Mouse (Mus musculus) embryo, embryonic 10 days (tissue): Measurements from ENCODE around the gene Hsbp1.
A peak's percentile ranks its signal among the peaks of the same experiment; 100 is the strongest.
"Not testable (repeated sequence)": the region's sequence is repeated elsewhere in the genome, so short reads cannot be mapped to it uniquely, and the experiment has no call there.

Source experiments
- DNase-seq: peaks from one replicate; pipeline ENCODE4 v3.0.0-alpha.2; 2015; ENCODE audit warnings: low spot score

Gene Hsbp1

GRCm38 (mm10) chr8:119344190-119344856 is at the start of gene Hsbp1:
Hsbp1 (plus strand) TSS chr8:119344488.
- DNase-seq, result peak; percentile 100

- no peak for DNase-seq
Observed at GRCm38 (mm10) chr8:119295477-119295876, 48.8 kb upstream of the Hsbp1 start.

- peak; percentile 41 for DNase-seq
Observed at GRCm38 (mm10) chr8:119297752-119298151, 46.5 kb upstream of the Hsbp1 start.

- DNase-seq, result no peak
Observed at GRCm38 (mm10) chr8:119300335-119300734, 44.0 kb upstream of the Hsbp1 start.

- no peak for DNase-seq
Observed at GRCm38 (mm10) chr8:119304196-119304595, 40.1 kb upstream of the Hsbp1 start.

- peak; percentile 13 for DNase-seq
Observed at GRCm38 (mm10) chr8:119311412-119311811, 32.9 kb upstream of the Hsbp1 start.

- no peak for DNase-seq
Observed at GRCm38 (mm10) chr8:119323215-119323614, 21.1 kb upstream of the Hsbp1 start.

- no peak for DNase-seq
Observed at GRCm38 (mm10) chr8:119339546-119339945, 4.7 kb upstream of the Hsbp1 start.

GRCm38 (mm10) chr8:119343606-119344005 is 682 bp upstream of the Hsbp1 start:
- no peak for DNase-seq

- DNase-seq, result peak; percentile 17
Observed at GRCm38 (mm10) chr8:119345029-119345682, 868 bp downstream of the Hsbp1 start.

GRCm38 (mm10) chr8:119345683-119346075 is 1.4 kb downstream of the Hsbp1 start:
- DNase-seq, result no peak

- DNase-seq, result no peak
Observed at GRCm38 (mm10) chr8:119351647-119352046, 7.4 kb downstream of the Hsbp1 start.

GRCm38 (mm10) chr8:119352977-119353658 is 8.8 kb downstream of the Hsbp1 start:
- no peak for DNase-seq

- no peak for DNase-seq
Observed at GRCm38 (mm10) chr8:119353659-119354023, 9.4 kb downstream of the Hsbp1 start.

GRCm38 (mm10) chr8:119356631-119357030 is 12.3 kb downstream of the Hsbp1 start:
- not testable (repeated sequence) for DNase-seq

- DNase-seq, result no peak
Observed at GRCm38 (mm10) chr8:119358175-119358574, 13.9 kb downstream of the Hsbp1 start.

- peak; percentile 67 for DNase-seq
Observed at GRCm38 (mm10) chr8:119358836-119359235, 14.5 kb downstream of the Hsbp1 start.

GRCm38 (mm10) chr8:119360686-119361295 is 16.5 kb downstream of the Hsbp1 start:
- DNase-seq, result no peak

- not testable (repeated sequence) for DNase-seq
Observed at GRCm38 (mm10) chr8:119374716-119375115, 30.4 kb downstream of the Hsbp1 start.

- no peak for DNase-seq
Observed at GRCm38 (mm10) chr8:119378476-119378875, 34.2 kb downstream of the Hsbp1 start.

GRCm38 (mm10) chr8:119380619-119381018 is 36.3 kb downstream of the Hsbp1 start:
- peak; percentile 51 for DNase-seq

- peak; percentile 65 for DNase-seq
Observed at GRCm38 (mm10) chr8:119384478-119384877, 40.2 kb downstream of the Hsbp1 start.

GRCm38 (mm10) chr8:119385854-119386253 is 41.6 kb downstream of the Hsbp1 start:
- no peak for DNase-seq
